ENCODE assay signal across 10 mouse cellular contexts in genomic region chr14:100213066-100213465, GRCm38 (mm10).
A peak's percentile ranks its signal among the peaks of the same experiment; 100 is the strongest.
DNase-seq lines count a peak whose midpoint lies in the region; ATAC-seq and TF ChIP-seq lines count a peak whose summit lies in the region.
"Had no signal": no experiment of that assay in that cellular context is flagged by ENCODE, and none has a peak within 500 bp of the region (broad histone marks: within the 10 kb centered on the region; RNA-seq: fewer than 3 reads in every experiment).

No protein-coding gene starts in this region.

- peak; percentile 96 for DNase-seq in heart, adult 11 months
- DNase-seq in ES-E14 (ENCODE audit: low read depth, low spot score) = peak; percentile 51
- peak; percentile 67 to 74 for DNase-seq in heart, adult 9 months (ENCODE audit: low spot score in 2 of 2)
- DNase-seq in left cerebral cortex, postnatal 25 days (ENCODE audit: low spot score in 2 of 2) = peak; percentile 40 to 82
- DNase-seq in liver, postnatal 0 days = no peak
- no peak for DNase-seq in thymus, postnatal 0 days (ENCODE audit: low spot score)

- 68% methylated on average over 7 of the region's 7 CpGs for WGBS in heart, embryonic 11.5 days (ENCODE audit: insufficient replicate concordance)
- 62% methylated on average over 7 of the region's 7 CpGs for WGBS in liver, postnatal 0 days (ENCODE audit: insufficient replicate concordance)
- 54% methylated on average over 7 of the region's 7 CpGs for WGBS in liver, embryonic 12.5 days (ENCODE audit: insufficient replicate concordance)

- H3K9me3 ChIP-seq in heart, embryonic 11.5 days (replicated peaks; ENCODE audit: control insufficient read depth, low read length) = no peaks in the 10 kb centered on the region
- no peaks in the 10 kb centered on the region for H3K9me3 ChIP-seq in ES-E14 (ENCODE audit: control insufficient read depth, insufficient read depth, low read depth, low read length)
- H3K9me3 ChIP-seq in liver, postnatal 0 days (ENCODE audit: low read length) = no peaks in the 10 kb centered on the region
- no peaks in the 10 kb centered on the region for H3K9me3 ChIP-seq in liver, embryonic 12.5 days (replicated peaks)
- H3K9me3 ChIP-seq: embryonic facial prominence, embryonic 12.5 days; limb, embryonic 15.5 days had no signal

- TF ChIP-seq EP300 in liver, postnatal 0 days (IDR thresholded peaks at IDR 0.05; ENCODE audit: low read depth) = no peak

- no peaks in the 10 kb centered on the region for H3K36me3 ChIP-seq in heart, embryonic 11.5 days (ENCODE audit: control insufficient read depth, insufficient read depth, low read length)
- no peaks in the 10 kb centered on the region for H3K36me3 ChIP-seq in ES-E14 (ENCODE audit: control insufficient read depth, insufficient read depth, low read length, poor library complexity, severe bottlenecking)
- H3K36me3 ChIP-seq in liver, postnatal 0 days (replicated peaks; ENCODE audit: insufficient read depth, low read length) = no peaks in the 10 kb centered on the region
- H3K36me3 ChIP-seq in liver, embryonic 12.5 days = no peaks in the 10 kb centered on the region; the same call in 1 of the 2 replicates
- H3K36me3 ChIP-seq: limb, embryonic 15.5 days had no signal

- in situ Hi-C loops in ES-E14 (cut with MboI; ENCODE audit: low sequenced_read_pairs in 2 of 2, unreplicated experiment in 2 of 2) = no loop called here

- H3K27me3 ChIP-seq in heart, embryonic 11.5 days (ENCODE audit: control insufficient read depth, insufficient read depth, low read length) = no peaks in the 10 kb centered on the region
- no peaks in the 10 kb centered on the region for H3K27me3 ChIP-seq in liver, postnatal 0 days (ENCODE audit: insufficient read depth, low read length)
- H3K27me3 ChIP-seq in liver, embryonic 12.5 days (replicated peaks) = no peaks in the 10 kb centered on the region
- H3K27me3 ChIP-seq: embryonic facial prominence, embryonic 12.5 days; limb, embryonic 15.5 days had no signal

- ATAC-seq in heart, embryonic 11.5 days (replicated peaks; ENCODE audit: insufficient number of reproducible peaks, low FRiP score, low TSS enrichment) = no peak
- no peak for ATAC-seq in liver, postnatal 0 days
- no peak for ATAC-seq in liver, embryonic 12.5 days

- no peak overlapping the region for H3K9ac ChIP-seq in heart, embryonic 11.5 days (ENCODE audit: low read depth, low read length)
- H3K9ac ChIP-seq in ES-E14 (ENCODE audit: insufficient read depth, low read depth, low read length, poor library complexity, severe bottlenecking) = no peak overlapping the region
- no peak overlapping the region for H3K9ac ChIP-seq in liver, postnatal 0 days (replicated peaks)
- H3K9ac ChIP-seq in liver, embryonic 12.5 days = no peak overlapping the region
- H3K9ac ChIP-seq: embryonic facial prominence, embryonic 12.5 days; limb, embryonic 15.5 days had no signal

- peaks cover 4% of the 10 kb centered on the region for H3K4me1 ChIP-seq in heart, embryonic 11.5 days (ENCODE audit: control insufficient read depth, insufficient read depth, low read length)
- peaks cover 13 to 19% of the 10 kb centered on the region in 2 experiments for H3K4me1 ChIP-seq in ES-E14 (ENCODE audit: control insufficient read depth in 2 of 2, insufficient read depth in 2 of 2, low read length in 2 of 2, poor library complexity in 1 of 2)
- H3K4me1 ChIP-seq in liver, postnatal 0 days (ENCODE audit: insufficient read depth) = no peaks in the 10 kb centered on the region
- no peaks in the 10 kb centered on the region for H3K4me1 ChIP-seq in liver, embryonic 12.5 days
- H3K4me1 ChIP-seq: embryonic facial prominence, embryonic 12.5 days had no signal

- no peak for TF ChIP-seq CTCF in liver, postnatal 0 days (IDR thresholded peaks at IDR 0.05; ENCODE audit: low read depth)

- no peak overlapping the region for H3K27ac ChIP-seq in heart, embryonic 11.5 days (ENCODE audit: low read depth, low read length)
- no peak overlapping the region; the same call in 1 of the 2 replicates for H3K27ac ChIP-seq in ES-E14 (ENCODE audit: insufficient read depth, low read depth, low read length, poor library complexity, severe bottlenecking)
- H3K27ac ChIP-seq in liver, postnatal 0 days (ENCODE audit: low read depth) = no peak overlapping the region
- H3K27ac ChIP-seq in liver, embryonic 12.5 days = no peak overlapping the region
- H3K27ac ChIP-seq: embryonic facial prominence, embryonic 12.5 days; limb, embryonic 15.5 days had no signal

- H3K4me3 ChIP-seq in heart, embryonic 11.5 days (ENCODE audit: low read depth, low read length) = no peak overlapping the region
- peak overlapping the region in 1 of 2 experiments; percentile 68; a peak in 2 of 4 replicates for H3K4me3 ChIP-seq in ES-E14 (ENCODE audit: insufficient read depth in 1 of 2, low read depth in 1 of 2, low read length in 2 of 2, poor library complexity in 1 of 2, severe bottlenecking in 1 of 2)
- no peak overlapping the region for H3K4me3 ChIP-seq in liver, postnatal 0 days (ENCODE audit: low read depth, low read length)
- no peak overlapping the region for H3K4me3 ChIP-seq in liver, embryonic 12.5 days
- H3K4me3 ChIP-seq: embryonic facial prominence, embryonic 12.5 days; limb, embryonic 15.5 days had no signal

- intact Hi-C loops in left cerebral cortex, postnatal 25 days (cut with DNase I) = no loop called here

- no peak overlapping the region for H3K4me2 ChIP-seq in heart, embryonic 11.5 days
- no peak overlapping the region for H3K4me2 ChIP-seq in liver, postnatal 0 days (ENCODE audit: low read depth, low read length)
- no peak overlapping the region for H3K4me2 ChIP-seq in liver, embryonic 12.5 days
- H3K4me2 ChIP-seq: embryonic facial prominence, embryonic 12.5 days; limb, embryonic 15.5 days had no signal

TF ChIP-seq in ES-E14, 5 proteins besides CTCF, POLR2A, EP300 and RAD21:
- no peak for TF ChIP-seq ZNF384 (IDR thresholded peaks at IDR 0.05; ENCODE audit: low read depth, low read length)
TF ChIP-seq in ES-E14: peak in this region for 0.

Comparison
In these comparisons a context has a peak if more than half of its experiments do, and no peak if none do; other contexts are left out.
1. DNase-seq: peak in heart, adult 11 months (single experiment), ES-E14 (single experiment), heart, adult 9 months (2 of 2) and left cerebral cortex, postnatal 25 days (2 of 2); none in liver, postnatal 0 days (single experiment) and thymus, postnatal 0 days (single experiment).